Mouse (Mus musculus) layer of hippocampus, postnatal 36 days (tissue): ENCODE data around the gene Proser3. TPM values are rescaled to one million over a fixed set of nuclear protein-coding genes. Genes with fewer than 3 reads are reported as not detected.
"Not testable (repeated sequence)": the region's sequence is repeated elsewhere in the genome, so short reads cannot be mapped to it uniquely, and the experiment has no call there.

ENCODE experiments used
- DNase-seq, 2 experiments: peaks; one replicate each; pipeline ENCODE4 v3.0.0; 2022
- total RNA-seq, 2 experiments: library from RNA; stranded (reverse); gene quantifications; 2 replicates each; pipeline ENCODE4 v1.2.3; 2021

Proser3 gene
- total RNA-seq, 2 experiments from 2014 or later = 5.7 to 6.9 TPM

GRCm38 (mm10) chr7:30534633-30535577 is 17.2 kb downstream of the Proser3 start, which contains the start of gene Arhgap33:
Gene Arhgap33, minus strand, starts transcription at chr7:30535060.
- DNase-seq = peak; percentile 95

GRCm38 (mm10) chr7:30533941-30534632 is 18.0 kb downstream of the Proser3 start:
- no peak for DNase-seq

- DNase-seq = peak in 1 of 2 experiments; percentile 33
Observed at GRCm38 (mm10) chr7:30532931-30533330, 19.2 kb downstream of the Proser3 start.

GRCm38 (mm10) chr7:30531291-30531815 is 20.7 kb downstream of the Proser3 start:
- DNase-seq = no peak

- no peak for DNase-seq
Observed at GRCm38 (mm10) chr7:30526981-30527380, 25.1 kb downstream of the Proser3 start.

GRCm38 (mm10) chr7:30526399-30526798 is 25.7 kb downstream of the Proser3 start:
- no peak for DNase-seq

- DNase-seq = no peak
Observed at GRCm38 (mm10) chr7:30525954-30526353, 26.1 kb downstream of the Proser3 start.

- no peak for DNase-seq
Observed at GRCm38 (mm10) chr7:30524487-30524886, 27.6 kb downstream of the Proser3 start.

GRCm38 (mm10) chr7:30522871-30523270 is 29.2 kb downstream of the Proser3 start:
- no peak for DNase-seq

GRCm38 (mm10) chr7:30520856-30521255 is 31.2 kb downstream of the Proser3 start:
- no peak for DNase-seq

GRCm38 (mm10) chr7:30520396-30520795 is 31.7 kb downstream of the Proser3 start:
- DNase-seq = no peak

GRCm38 (mm10) chr7:30518325-30518724 is 33.8 kb downstream of the Proser3 start:
- DNase-seq = no peak

- DNase-seq = no peak
Observed at GRCm38 (mm10) chr7:30515003-30515760, 36.9 kb downstream of the Proser3 start.

GRCm38 (mm10) chr7:30508061-30508460 is 44.0 kb downstream of the Proser3 start:
- no peak for DNase-seq

- DNase-seq = not testable (repeated sequence)
Observed at GRCm38 (mm10) chr7:30501159-30501558, 50.9 kb downstream of the Proser3 start.

- not testable (repeated sequence) for DNase-seq
Observed at GRCm38 (mm10) chr7:30495506-30496042, 56.5 kb downstream of the Proser3 start.

GRCm38 (mm10) chr7:30493401-30493931 is 58.6 kb downstream of the Proser3 start, which contains the start of gene Prodh2:
Gene Prodh2, plus strand, starts transcription at chr7:30493622.
- DNase-seq = no peak

- peak; percentile 65 to 66 for DNase-seq
Observed at GRCm38 (mm10) chr7:30492765-30493164, 59.3 kb downstream of the Proser3 start.

GRCm38 (mm10) chr7:30490957-30491307 is 61.2 kb downstream of the Proser3 start:
- DNase-seq = peak in 1 of 2 experiments; percentile 13

GRCm38 (mm10) chr7:30490251-30490956 is 61.7 kb downstream of the Proser3 start:
- DNase-seq = peak; percentile 43 to 52
